Mouse (Mus musculus) gastrocnemius, postnatal 10 days (tissue): Measurements from ENCODE around the gene Slc26a9. TPM values are rescaled to one million over a fixed set of nuclear protein-coding genes. Genes with fewer than 3 reads are reported as not detected.

ENCODE experiments used
- DNase-seq: peaks from one replicate; pipeline ENCODE4 v3.0.0; 2021; ENCODE audit warnings: mixed read lengths
- total RNA-seq, 2 experiments: library from RNA; stranded (reverse); gene quantifications; 2 replicates each; pipeline ENCODE4 v1.2.3; 2021

Slc26a9 gene
- total RNA-seq, 2 experiments from 2014 or later, result not detected

GRCm38 (mm10) chr1:131737269-131737668 lies 6.6 kb upstream of the Slc26a9 start:
- peak; percentile 87 for DNase-seq

GRCm38 (mm10) chr1:131738760-131739159 lies 5.1 kb upstream of the Slc26a9 start:
- no peak for DNase-seq

GRCm38 (mm10) chr1:131739481-131740160 lies 4.2 kb upstream of the Slc26a9 start:
- DNase-seq, result no peak

GRCm38 (mm10) chr1:131745391-131745790 lies 1.6 kb downstream of the Slc26a9 start:
- no peak for DNase-seq

- no peak for DNase-seq
Measured at GRCm38 (mm10) chr1:131747761-131748160, 3.9 kb downstream of the Slc26a9 start.

GRCm38 (mm10) chr1:131748636-131749035 lies 4.8 kb downstream of the Slc26a9 start:
- no peak for DNase-seq

- DNase-seq, result no peak
Measured at GRCm38 (mm10) chr1:131749706-131750545, 6.1 kb downstream of the Slc26a9 start.

GRCm38 (mm10) chr1:131751181-131751890 lies 7.5 kb downstream of the Slc26a9 start:
- peak; percentile 49 for DNase-seq

GRCm38 (mm10) chr1:131751891-131752311 lies 8.1 kb downstream of the Slc26a9 start:
- DNase-seq, result no peak

GRCm38 (mm10) chr1:131754212-131754829 lies 10.5 kb downstream of the Slc26a9 start:
- no peak for DNase-seq

- peak; percentile 75 for DNase-seq
Measured at GRCm38 (mm10) chr1:131754916-131755315, 11.1 kb downstream of the Slc26a9 start.

GRCm38 (mm10) chr1:131757211-131757610 lies 13.4 kb downstream of the Slc26a9 start:
- DNase-seq, result no peak

- DNase-seq, result peak; percentile 2
Measured at GRCm38 (mm10) chr1:131758796-131759195, 15.0 kb downstream of the Slc26a9 start.

GRCm38 (mm10) chr1:131759667-131760427 lies 16.0 kb downstream of the Slc26a9 start:
- peak; percentile 5 for DNase-seq

GRCm38 (mm10) chr1:131760428-131760820 lies 16.6 kb downstream of the Slc26a9 start:
- DNase-seq, result peak; percentile 9

- DNase-seq, result peak; percentile 3
Measured at GRCm38 (mm10) chr1:131761079-131761831, 17.4 kb downstream of the Slc26a9 start.

- peak; percentile 7 for DNase-seq
Measured at GRCm38 (mm10) chr1:131763683-131764082, 19.9 kb downstream of the Slc26a9 start.

GRCm38 (mm10) chr1:131764581-131765338 lies 20.9 kb downstream of the Slc26a9 start:
- no peak for DNase-seq

- DNase-seq, result peak; percentile 88
Measured at GRCm38 (mm10) chr1:131765357-131766001, 21.7 kb downstream of the Slc26a9 start.
